Mouse (Mus musculus): ENCODE measurements around the gene Kcnj3. TPM values are rescaled to one million over a fixed set of nuclear protein-coding genes. Genes with fewer than 3 reads are reported as not detected.

The Kcnj3 gene
- not detected for polyA plus RNA-seq (2014; fragmentation: Illumina TruSeq; extraction: RNeasy Lipid Tissue Mini Kit (QIAGEN cat#74804); ENCODE audit: low read depth, low replicate concordance)

GRCm38 (mm10) chr2:55435721-55436260 is at the start of gene Kcnj3:
TSS of gene Kcnj3 (plus strand) at chr2:55435970.

Data from liver, adult 10 weeks (tissue).